Mouse (Mus musculus) macrophage (primary cell): ENCODE measurements around the gene Nsun7. TPM values are rescaled to one million over a fixed set of nuclear protein-coding genes. Genes with fewer than 3 reads are reported as not detected.

Experiments
- H3K27ac ChIP-seq: fragments of 350-480 bp; formaldehyde crosslinking; 2 replicates; pipeline ENCODE4 v1.9.0; 2021
- H3K36me3 ChIP-seq: fragments of 350-480 bp; formaldehyde crosslinking; 2 replicates; pipeline ENCODE4 v1.9.0; 2021; ENCODE audit errors: inconsistent target
- H3K4me3 ChIP-seq: fragments of 350-480 bp; formaldehyde crosslinking; 2 replicates; pipeline ENCODE4 v1.9.0; 2021; ENCODE audit errors: inconsistent target
- H3K79me2 ChIP-seq: fragments of 350-480 bp; formaldehyde crosslinking; 2 replicates; pipeline ENCODE4 v1.9.0; 2021; ENCODE audit errors: inconsistent target
- WGBS: methylation state at CpG from one replicate; pipeline ENCODE4 v1.1.7; 2026; ENCODE audit warnings: inconsistent platforms; ENCODE audit not compliant: missing documents; 5-methylcytosine and 5-hydroxymethylcytosine counted together
- polyA plus RNA-seq: library from polyadenylated mRNA; stranded (reverse); fragments of 250-400 nt; gene quantifications from 3 replicates; pipeline ENCODE4 v1.2.4, GENCODE M21; 2018; ENCODE audit warnings: inconsistent platforms

Gene Nsun7
- polyA plus RNA-seq, 1 experiment from 2014 or later: not detected

DNA sequence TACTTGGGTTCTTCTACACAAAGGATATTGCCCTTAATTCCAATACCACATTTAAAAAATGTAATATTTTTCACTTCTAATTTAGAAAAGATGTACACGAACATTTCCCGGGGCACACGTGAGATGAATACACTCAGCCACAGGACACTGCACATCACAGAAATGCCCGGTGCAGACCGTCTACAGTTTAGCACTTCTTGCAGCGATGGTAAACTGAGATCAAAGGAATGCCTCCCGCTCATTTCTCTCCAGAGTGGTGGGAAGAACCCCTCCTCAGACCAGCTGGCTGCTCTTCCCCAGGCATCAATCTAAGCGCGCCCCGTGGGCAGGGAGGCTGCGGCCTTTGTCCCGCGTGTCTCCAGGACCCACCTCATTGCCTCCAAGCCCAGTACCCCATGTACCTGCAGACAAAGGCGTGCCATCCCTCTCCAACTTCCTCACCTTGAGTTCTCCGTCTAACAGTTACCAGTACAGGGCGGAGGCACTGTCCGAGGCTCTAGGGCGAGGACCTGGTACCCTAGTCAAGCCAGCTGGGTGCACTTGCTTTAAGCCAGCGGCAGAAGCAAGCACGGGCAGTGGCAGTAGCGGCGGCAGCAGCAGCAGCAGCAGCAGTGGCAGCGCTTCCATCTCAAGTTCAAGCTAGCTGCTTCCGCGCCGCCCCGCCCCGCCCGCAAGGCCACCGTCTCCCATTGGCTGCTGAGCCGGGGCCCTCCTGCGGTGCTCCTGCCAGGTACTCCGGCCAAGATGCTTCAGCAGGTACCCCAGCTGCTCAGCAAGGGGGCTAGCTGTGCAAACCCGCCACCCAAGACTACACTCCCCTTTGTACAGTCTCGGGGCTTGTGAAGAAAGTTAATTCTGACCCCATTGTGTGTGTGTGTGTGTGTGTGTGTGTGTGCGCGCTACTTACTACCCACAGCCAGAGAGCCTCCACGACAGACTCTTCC, 77.6 kb downstream of the Nsun7 start:
- Histone ChIP-seq H3K79me2 (no peaks in the 10 kb centered on the region), H3K4me3 (no peak overlapping the region), H3K27ac (no peak overlapping the region), H3K36me3 (no peaks in the 10 kb centered on the region)
- WGBS: 14% methylated on average over 37 of the region's 38 CpGs

DNA sequence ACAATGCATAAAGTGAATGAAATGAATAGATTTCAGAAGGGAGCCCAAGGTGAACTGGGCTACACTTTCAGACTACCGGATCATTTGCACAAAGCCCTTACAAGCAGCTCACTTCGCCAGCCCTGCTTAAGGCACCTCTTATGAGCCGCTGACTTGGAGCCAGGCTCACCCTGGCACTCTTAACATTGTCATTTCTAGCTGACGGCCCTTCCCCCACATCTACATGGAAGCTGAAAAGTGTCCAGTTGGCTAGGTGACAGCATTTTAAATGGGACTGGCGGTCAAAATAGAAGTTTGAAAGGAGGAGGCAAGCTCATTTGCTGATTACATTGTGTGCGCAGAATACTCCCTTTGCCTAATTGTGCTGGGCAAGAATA, 78.3 kb downstream of the Nsun7 start:
- H3K36me3 ChIP-seq: no peaks in the 10 kb centered on the region
- H3K79me2 ChIP-seq: no peaks in the 10 kb centered on the region
- H3K27ac ChIP-seq: no peak overlapping the region
- 27% methylated on average over 6 of the region's 6 CpGs for WGBS
- no peak overlapping the region for H3K4me3 ChIP-seq

DNA sequence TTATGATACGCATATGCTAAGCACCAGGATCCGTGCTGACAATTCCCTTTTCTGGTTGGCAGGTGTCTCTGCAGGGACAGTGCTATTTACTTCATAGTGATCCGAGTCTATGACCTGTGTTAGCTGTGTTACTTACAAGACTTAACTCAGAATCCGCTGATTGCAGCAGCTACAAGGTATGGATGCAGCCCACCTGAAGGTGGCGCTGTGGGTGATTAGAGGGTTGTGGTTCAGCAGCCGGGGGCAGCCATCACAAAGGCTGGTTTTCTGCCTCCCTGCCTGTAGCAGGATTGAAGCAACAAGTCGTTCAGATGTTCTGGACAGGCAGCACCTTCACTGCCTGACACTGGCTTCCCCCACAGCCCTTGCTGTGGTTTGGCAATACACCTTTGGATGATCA, 78.9 kb downstream of the Nsun7 start:
- Histone ChIP-seq H3K79me2 (no peaks in the 10 kb centered on the region), H3K4me3 (no peak overlapping the region)
- 41% methylated on average over 7 of the region's 7 CpGs for WGBS

GRCm38 (mm10) chr5:66340356-66341102, 80.8 kb downstream of the Nsun7 start:
- Histone ChIP-seq H3K36me3 (no peaks in the 10 kb centered on the region), H3K4me3 (no peak overlapping the region), H3K79me2 (no peaks in the 10 kb centered on the region), H3K27ac (no peak overlapping the region)
- WGBS: 93% methylated on average over 17 of the region's 17 CpGs

More for the DNA sequence above, 78.9 kb downstream of the Nsun7 start:
- no peak overlapping the region for H3K27ac ChIP-seq
- H3K36me3 ChIP-seq: no peaks in the 10 kb centered on the region

GRCm38 (mm10) chr5:66341848-66342247, 82.2 kb downstream of the Nsun7 start:
- WGBS: 95% methylated on average over 5 of the region's 10 CpGs

GRCm38 (mm10) chr5:66342285-66342684, 82.6 kb downstream of the Nsun7 start:
- Histone ChIP-seq H3K27ac (no peak overlapping the region), H3K79me2 (no peaks in the 10 kb centered on the region), H3K4me3 (no peak overlapping the region), H3K36me3 (no peaks in the 10 kb centered on the region)
- 80% methylated on average over 9 of the region's 9 CpGs for WGBS

More at GRCm38 (mm10) chr5:66341848-66342247, 82.2 kb downstream of the Nsun7 start:
- no peak overlapping the region for H3K4me3 ChIP-seq
- H3K79me2 ChIP-seq: no peaks in the 10 kb centered on the region
- no peak overlapping the region for H3K27ac ChIP-seq
- H3K36me3 ChIP-seq: no peaks in the 10 kb centered on the region

DNA sequence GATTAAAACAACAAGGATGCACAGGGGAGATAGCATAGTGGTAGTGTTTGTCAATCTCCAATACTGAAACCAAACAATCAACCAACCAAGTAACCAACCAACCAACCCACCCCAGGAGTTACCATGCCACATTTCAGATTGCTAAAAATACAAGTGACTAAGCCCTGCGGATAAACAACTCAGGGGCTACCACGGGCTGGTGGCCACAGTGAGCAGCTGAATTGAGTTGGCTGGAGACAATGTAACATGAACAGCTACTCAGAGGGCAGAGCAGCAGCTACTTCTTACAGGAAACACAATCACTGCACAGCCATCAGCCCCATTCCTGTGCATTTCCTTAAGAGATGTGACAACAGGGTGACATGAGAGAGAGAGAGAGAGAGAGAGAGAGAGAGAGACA, 84.5 kb downstream of the Nsun7 start:
- Histone ChIP-seq H3K36me3 (no peaks in the 10 kb centered on the region), H3K4me3 (no peak overlapping the region), H3K79me2 (no peaks in the 10 kb centered on the region), H3K27ac (no peak overlapping the region)
- WGBS: 75% methylated on average over 2 of the region's 2 CpGs

- H3K27ac ChIP-seq: no peak overlapping the region
- no peak overlapping the region for H3K4me3 ChIP-seq
- no peaks in the 10 kb centered on the region for H3K36me3 ChIP-seq
- H3K79me2 ChIP-seq: no peaks in the 10 kb centered on the region
- WGBS: 51% methylated on average over 3 of the region's 3 CpGs
These were observed 85.4 kb downstream of the Nsun7 start for GRCm38 (mm10) chr5:66345140-66345539.

DNA sequence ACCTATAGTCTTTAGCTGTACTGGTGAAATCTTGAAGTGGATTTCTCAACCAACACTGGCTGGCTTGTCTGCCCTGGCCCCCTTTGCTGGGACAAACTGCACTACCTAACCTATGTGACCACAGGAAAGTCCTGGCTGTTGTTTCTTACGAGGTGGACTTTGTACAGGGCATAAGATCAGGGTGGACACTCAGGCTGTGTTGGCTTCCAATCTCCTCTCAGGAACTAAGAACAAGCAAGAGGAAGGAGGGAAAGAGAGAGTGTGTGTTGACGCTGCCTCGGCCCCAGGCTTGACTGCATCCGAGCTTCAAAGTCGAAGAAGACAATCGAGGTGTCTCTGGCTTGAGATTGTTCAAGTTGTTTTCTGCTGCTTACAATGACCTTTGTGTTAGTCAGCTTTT, 87.1 kb downstream of the Nsun7 start:
- Histone ChIP-seq H3K27ac (no peak overlapping the region), H3K36me3 (no peaks in the 10 kb centered on the region), H3K4me3 (no peak overlapping the region), H3K79me2 (no peaks in the 10 kb centered on the region)
- 98% methylated on average over 6 of the region's 6 CpGs for WGBS

Other genes starting within 250 kb of the Nsun7 start
- 35.3 to 62.0 TPM (median 41.0 TPM) in 3 replicates for gene Rbm47, start 86.8 kb upstream of the Nsun7 start, polyA plus RNA-seq